Mouse (Mus musculus): ENCODE measurements around the gene Rpn2.

GRCm38 (mm10) chr2:157349121-157349778 lies 70.4 kb downstream of the Rpn2 start:
- TF ChIP-seq CTCF (IDR thresholded peaks at IDR 0.05; ENCODE audit: borderline replicate concordance, insufficient read depth, low read depth, low read length): no peak
- no peak for TF ChIP-seq POLR2A (IDR thresholded peaks at IDR 0.05; ENCODE audit: borderline replicate concordance, insufficient read depth, low read length)
